Mouse (Mus musculus) monocyte, adult 5-6 weeks (primary cell): ENCODE results near the gene C2cd4d. TPM values are rescaled to one million over a fixed set of nuclear protein-coding genes. Genes with fewer than 3 reads are reported as not detected.

Experiments
- ATAC-seq: fragments of 153-309, 156-312 bp; replicated peaks from 2 replicates; pipeline ENCODE4 v1.8.0; 2017; ENCODE audit warnings: mild to moderate bottlenecking; ENCODE audit not compliant: low TSS enrichment, insufficient number of reproducible peaks, severe bottlenecking, poor library complexity, low FRiP score
- total RNA-seq: library from RNA; stranded (forward); fragments of 200-1000, 200-491, 200-594 nt; gene quantifications from 3 replicates; pipeline ENCODE4 v1.2.3, GENCODE M21; 2017

C2cd4d gene
- total RNA-seq, 1 experiment from 2014 or later = not detected

DNA sequence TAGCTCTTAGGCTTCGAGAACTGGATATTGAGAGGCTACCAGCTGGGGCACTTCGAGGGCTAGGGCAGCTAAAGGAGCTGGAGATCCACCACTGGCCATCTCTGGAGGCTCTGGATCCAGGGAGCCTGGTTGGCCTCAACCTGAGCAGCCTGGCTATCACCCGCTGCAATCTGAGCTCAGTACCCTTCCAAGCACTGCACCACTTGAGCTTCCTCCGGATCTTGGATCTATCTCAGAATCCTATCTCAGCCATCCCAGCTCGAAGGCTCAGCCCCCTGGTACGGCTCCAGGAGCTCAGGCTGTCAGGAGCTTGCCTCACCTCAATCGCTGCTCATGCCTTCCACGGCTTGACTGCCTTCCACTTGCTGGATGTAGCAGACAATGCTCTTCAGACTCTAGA is 40.2 kb downstream of the C2cd4d start:
- no peak for ATAC-seq

DNA sequence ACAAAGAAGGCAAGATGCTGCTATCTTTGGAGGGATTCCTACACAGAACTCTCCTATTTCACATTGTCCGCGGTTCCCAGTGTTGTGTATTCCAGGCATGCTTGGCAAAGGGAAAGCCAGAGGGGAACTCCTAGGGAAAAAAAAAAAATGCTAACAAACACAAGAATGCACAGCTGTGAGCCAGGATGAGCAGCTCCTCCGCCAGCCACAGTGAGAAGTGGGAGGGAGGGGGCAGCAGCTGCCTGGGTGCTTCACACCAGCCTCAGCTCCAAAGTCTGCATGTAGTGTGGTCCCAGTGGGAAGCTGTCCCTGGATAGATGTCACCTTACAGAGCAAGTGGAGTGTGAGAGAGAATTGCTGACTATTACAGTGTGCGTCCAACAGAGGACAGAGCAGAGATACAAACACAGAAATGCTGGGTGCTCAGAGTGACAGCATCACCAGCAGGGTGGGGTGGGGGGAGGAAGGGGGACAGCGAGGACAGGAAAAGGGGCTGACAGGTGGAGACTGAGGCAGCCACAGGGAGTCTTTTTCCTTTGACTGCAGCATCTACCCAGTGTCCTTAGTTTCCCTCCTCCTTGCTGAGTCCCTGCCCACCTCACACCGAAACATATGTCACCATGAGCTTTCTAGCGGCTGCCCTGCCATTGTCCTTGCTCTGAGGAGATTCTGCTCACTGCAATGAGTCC is 42.3 kb downstream of the C2cd4d start:
- no peak for ATAC-seq

DNA sequence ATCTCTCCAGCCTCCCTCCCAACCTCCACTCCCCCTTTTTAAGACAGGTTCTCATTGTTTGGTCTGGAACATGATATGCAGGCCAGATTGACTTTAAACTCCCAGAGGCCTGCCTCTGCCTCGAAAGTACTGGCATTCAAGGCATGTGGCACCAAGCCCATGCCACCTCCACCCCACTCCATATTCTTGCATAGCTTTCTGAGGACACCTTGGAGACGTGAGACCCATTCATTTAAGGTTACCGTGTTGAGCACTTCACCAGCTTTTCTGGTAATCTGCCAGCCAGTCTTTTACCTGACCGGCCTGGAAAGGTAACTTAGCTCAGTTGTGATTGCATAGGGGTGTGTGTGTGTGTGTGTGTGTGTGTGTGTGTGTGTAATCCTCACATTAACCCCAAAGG is 43.3 kb downstream of the C2cd4d start:
- ATAC-seq = no peak

DNA sequence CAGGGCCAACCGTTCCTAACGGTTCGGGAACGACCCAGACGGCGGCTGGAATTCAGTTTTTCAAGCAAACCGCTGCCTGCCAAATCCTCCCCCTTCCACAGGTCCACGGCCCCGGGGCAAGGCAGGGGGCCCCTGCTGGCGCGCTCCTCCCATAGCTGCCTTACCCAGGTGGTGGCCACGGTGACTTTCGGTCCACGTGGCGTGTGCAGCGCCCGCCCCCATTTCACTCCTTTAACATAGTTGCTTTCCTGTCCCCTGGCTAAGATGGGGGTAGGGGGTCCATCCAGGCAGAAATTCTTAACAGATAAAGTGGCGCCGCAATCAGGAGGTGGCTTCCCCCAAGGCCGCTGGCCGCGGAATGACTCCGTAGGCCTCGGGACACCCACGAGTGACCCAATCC is 50.3 kb downstream of the C2cd4d start:
- ATAC-seq = no peak

DNA sequence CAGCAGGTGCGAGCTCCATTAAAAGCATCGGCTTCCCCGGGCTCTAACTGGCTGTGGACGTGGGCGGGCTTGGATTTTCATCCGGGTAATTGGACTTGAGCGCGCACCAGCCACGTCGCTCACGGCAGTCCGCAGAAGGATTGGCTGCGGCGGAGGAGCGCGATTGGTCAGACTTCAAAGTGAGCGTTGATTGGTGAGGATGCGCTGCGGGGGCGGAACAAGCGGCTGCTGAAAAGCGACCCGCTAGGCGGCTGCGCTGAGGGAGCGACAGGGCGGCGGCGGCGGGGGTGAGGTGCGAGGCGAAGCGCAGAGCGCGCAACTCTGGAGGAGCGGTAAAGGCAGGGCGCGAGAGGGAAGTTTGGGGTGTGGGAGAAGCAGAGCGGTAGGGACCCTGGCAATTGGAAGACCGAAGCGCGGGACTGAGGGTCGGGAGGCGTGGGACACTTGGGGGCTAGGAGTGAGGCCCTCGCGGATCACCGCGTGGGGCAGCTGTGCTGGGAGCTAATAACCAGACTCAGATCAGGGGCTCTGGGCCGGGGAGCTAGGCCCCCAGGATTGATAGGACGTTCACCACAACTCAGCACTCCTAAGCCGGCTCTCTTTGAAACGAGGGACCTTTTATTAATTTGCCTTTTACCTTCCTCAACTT is 50.9 kb downstream of the C2cd4d start, which contains the start of gene Tdrkh:
TSS of gene Tdrkh (plus strand) at position 243 of the 649 bp plus-strand sequence.
- peak; percentile 100 for ATAC-seq

Other genes with a start within 250 kb of the C2cd4d start
- gene Gm10696, start 184.2 kb upstream of the C2cd4d start, total RNA-seq = not detected in 3 replicates
- gene Gm5286, start 165.7 kb upstream of the C2cd4d start, total RNA-seq = not detected in 3 replicates
- not detected in 3 replicates for gene Gm4778, start 98.4 kb upstream of the C2cd4d start, total RNA-seq
- 1.9 to 5.4 TPM (median 3.7 TPM) in 3 replicates for gene Them4, start 52.3 kb upstream of the C2cd4d start, total RNA-seq
- gene Them5, start 20.3 kb upstream of the C2cd4d start, total RNA-seq = not detected in 3 replicates
- gene Rorc, start 10.4 kb downstream of the C2cd4d start, total RNA-seq = 0.38 TPM in 1 of 3 replicates, not detected in the others
- not detected in 3 replicates for gene Lingo4, start 36.1 kb downstream of the C2cd4d start, total RNA-seq
- 1.2 to 4.4 TPM (median 2.8 TPM) in 3 replicates for gene Tdrkh, start 50.8 kb downstream of the C2cd4d start, total RNA-seq
- 54.6 to 77.8 TPM (median 70.4 TPM) in 3 replicates for gene Mrpl9, start 80.9 kb downstream of the C2cd4d start, total RNA-seq
- 0.43 TPM in 1 of 3 replicates, not detected in the others for gene Oaz3, start 81.5 kb downstream of the C2cd4d start, total RNA-seq
- gene Celf3, start 115.9 kb downstream of the C2cd4d start, total RNA-seq = 0.19 TPM in 1 of 3 replicates, not detected in the others
- 1.8 to 2.2 TPM in 2 of 3 replicates, not detected in the other for gene Riiad1, start 117.9 kb downstream of the C2cd4d start, total RNA-seq
- 28.7 to 47.9 TPM (median 47.5 TPM) in 3 replicates for gene Snx27, start 220.3 kb downstream of the C2cd4d start, total RNA-seq